Mouse (Mus musculus): Measurements from ENCODE around the gene Taar7a.

Gene Taar7a

GRCm38 (mm10) chr10:23948026-23948425 is 45.3 kb downstream of the Taar7a start:
- no peak for DNase-seq (ENCODE audit: low read depth, low spot score)

DNA sequence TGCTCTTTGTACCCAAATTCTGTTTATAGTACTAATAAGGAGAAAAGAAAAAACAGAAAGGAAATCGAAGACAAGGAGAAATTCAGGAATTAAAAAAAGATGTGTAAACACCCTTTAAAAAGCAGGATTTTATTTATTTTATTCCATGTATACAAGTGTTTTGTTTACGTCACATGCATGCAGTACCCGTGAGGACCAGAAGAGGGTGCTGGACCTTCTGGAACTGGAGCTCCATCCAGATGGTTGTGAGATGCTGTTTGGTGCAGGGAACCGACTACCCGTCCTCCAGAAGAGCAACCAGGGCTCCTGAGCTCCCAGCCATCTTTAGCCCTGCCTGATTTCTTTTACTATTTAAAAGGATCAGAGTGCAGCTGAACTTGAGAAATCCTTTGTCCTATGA is 50.8 kb downstream of the Taar7a start:
- no peak for DNase-seq (ENCODE audit: low read depth, low spot score)

Data from embryo, embryonic 11.5 days (tissue).